Mouse (Mus musculus) kidney, adult 18-20 months (tissue): ENCODE measurements around the gene Ifi202b.
"Not testable (repeated sequence)": the region's sequence is repeated elsewhere in the genome, so short reads cannot be mapped to it uniquely, and the experiment has no call there.

ENCODE experiments used
- DNase-seq: peaks from one replicate; pipeline ENCODE4 v3.0.0; 2021

The Ifi202b gene

GRCm38 (mm10) chr1:173982694-173983305 lies at the start of gene Ifi202b:
Gene Ifi202b (minus strand): TSS chr1:173982744.
- not testable (repeated sequence) for DNase-seq

DNA sequence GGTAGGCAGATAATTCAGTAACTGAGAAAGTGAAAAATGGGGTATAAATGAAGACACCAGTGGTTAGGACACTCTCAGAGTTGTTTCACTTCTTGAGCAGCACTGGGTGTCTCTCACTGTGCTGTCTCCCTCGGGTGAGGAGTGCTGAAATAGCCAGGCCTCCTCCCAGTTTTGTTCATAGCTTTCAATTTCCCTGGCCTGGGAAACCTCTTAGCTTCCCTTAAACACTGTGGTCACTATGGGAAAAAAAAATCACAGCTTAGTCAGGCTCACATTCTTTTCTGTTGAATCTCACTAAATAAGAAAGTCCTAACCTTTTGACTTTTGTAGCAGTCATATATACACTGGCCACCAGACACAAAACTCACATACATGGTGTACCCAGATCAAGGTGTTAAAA lies 49.2 kb upstream of the Ifi202b start, which contains the start of gene Ifi205:
Gene Ifi205, minus strand, starts transcription at position 113 of the 400 bp plus-strand sequence.
- DNase-seq: no peak

DNA sequence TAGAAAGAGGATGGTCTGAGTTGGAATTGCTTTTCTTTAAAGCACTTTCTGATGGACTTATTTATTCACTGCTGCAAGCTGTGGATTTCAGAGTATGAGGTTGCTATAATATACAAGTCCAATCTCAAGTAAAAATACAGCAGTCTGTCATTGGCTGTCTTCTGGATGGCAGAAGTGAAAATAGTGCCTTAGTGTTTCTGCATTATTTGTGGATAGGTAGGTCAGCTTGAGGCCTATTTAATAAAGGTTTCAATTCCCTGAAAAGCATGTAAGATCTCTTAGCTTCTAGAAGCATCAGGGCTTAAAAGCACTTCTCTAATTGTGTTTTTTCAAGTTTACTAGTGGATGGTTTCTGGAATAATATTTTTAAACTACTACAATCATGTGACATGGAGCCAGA lies 24.5 kb upstream of the Ifi202b start:
- not testable (repeated sequence) for DNase-seq

DNA sequence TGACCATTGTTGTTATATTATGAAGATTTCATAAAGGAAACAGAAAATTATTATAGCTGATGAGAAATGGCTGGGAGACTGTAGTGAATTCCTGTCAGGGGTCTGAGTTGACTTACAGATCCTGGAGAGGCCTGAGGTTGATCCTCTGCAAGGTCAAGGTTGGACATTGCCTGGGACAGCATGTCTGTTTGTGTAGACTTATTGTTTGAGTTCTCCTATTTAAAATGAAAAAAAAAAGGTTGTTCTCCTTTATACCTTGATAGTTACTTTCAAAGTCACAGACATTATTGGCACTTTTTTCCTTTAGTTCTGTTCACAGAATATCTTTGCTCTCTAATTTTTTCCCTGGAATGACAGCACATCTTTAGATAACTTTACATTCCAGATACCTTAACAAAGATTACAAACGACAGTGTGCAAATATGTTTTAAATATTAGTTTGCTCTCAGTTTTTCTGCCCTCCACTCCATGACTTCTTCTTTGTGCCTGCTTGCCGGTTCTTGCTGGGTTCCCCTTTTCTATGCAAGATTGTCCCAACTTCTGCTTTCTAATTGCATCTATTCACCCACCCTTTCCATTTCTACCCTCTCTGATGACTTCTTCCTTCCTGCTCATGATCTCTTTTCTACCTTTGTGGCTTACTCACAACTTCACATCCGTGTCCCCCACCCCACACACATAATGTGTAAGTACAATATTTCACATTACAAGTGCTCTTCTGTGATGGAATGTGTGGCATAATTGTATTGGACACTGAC lies 22.0 kb upstream of the Ifi202b start:
- DNase-seq: not testable (repeated sequence)

GRCm38 (mm10) chr1:173995003-173995402 lies 12.5 kb upstream of the Ifi202b start:
- DNase-seq: no peak

- not testable (repeated sequence) for DNase-seq
These were observed 1.5 kb downstream of the Ifi202b start for GRCm38 (mm10) chr1:173981038-173981437.

DNA sequence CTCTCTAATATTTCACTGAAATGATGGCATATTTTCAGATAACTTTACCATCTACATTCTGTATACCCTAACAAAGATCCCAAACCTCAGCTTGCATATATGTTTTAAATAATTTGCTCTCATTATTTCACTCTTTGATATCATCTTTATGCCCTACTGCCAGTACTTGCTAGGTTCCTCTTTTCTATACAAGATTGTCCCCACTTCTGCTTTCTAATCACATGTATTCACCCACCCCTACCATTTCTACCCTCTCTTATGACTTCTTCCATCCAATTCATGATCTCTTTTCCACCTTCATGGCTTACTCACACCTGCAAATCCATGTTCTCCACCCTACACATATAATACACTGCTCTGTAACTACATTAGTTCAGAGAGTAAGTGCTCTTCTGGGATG lies 4.9 kb downstream of the Ifi202b start:
- DNase-seq: no peak

GRCm38 (mm10) chr1:173973111-173973510 lies 9.4 kb downstream of the Ifi202b start:
- DNase-seq: no peak

GRCm38 (mm10) chr1:173961491-173961890 lies 21.1 kb downstream of the Ifi202b start:
- DNase-seq: not testable (repeated sequence)

DNA sequence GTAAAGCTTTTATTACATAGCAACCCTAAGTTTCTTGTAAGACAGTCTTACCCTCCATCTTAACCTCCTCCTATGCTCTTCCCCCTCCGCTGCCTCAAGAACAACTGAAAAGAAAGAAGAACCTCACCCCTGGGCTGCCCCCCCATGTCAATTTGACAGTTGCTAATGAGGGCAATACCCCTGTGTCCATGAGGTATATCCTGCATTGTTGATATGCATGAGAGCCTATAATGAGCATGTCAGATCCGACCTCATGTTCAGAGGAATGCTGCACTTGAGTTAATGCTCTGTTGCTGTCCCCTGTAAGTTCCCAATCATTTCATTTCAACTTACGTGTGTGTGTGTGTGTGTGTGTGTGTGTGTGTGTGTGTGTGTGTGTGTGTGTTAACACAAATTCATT lies 22.5 kb downstream of the Ifi202b start:
- DNase-seq: not testable (repeated sequence)

DNA sequence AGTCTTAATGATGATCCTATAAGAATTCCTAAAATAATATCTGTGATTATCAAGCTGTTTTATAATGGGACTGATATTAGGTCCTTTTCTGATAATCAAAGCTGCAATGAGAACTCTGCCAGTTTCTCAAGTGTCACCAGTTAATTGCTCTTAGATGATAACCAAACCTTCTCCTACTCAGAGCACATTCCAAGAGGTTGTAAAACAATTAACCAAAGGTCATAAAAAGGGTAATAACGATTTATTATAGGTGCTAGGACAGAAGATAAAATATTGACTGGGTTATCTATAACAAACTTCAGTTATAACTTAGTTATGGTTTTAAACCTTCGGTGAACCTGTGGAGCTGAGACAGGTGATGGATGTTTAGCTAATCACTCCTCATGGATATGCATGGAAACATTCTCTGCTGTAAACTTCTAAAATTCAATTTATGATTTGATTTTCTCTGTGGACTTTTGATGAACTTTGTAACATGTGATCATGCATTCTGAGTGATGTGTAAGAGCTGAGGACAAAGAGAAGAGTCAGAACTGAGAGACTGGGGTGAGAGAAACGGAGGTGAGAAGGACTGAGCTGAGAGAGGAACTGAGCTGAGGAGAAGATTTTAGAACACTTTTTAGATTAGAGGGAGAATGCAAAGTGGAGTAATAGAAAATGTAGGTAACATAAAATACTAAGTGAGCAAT lies 26.6 kb downstream of the Ifi202b start:
- DNase-seq: not testable (repeated sequence)

- DNase-seq: no peak
These were observed 27.3 kb downstream of the Ifi202b start for GRCm38 (mm10) chr1:173955071-173955796.

GRCm38 (mm10) chr1:173953563-173953962 lies 29.0 kb downstream of the Ifi202b start:
- no peak for DNase-seq

DNA sequence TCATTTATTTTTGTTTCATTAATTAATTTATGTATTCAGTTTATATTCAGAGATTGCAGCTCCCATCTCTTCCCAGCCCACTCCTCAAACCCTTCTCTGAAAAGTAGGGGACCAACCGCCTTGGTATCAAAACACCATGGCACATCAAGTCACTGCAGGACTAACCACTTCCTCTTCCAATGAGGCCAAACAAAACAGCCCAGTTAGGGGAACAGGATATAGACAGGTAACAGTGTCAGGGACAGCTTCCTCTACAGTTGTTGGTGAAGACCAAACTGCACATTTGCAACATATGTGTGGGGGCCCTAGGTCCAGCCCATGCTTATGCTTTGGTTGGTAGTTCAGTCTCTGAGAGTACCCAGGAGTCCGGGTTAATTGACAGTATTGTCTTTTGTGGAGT lies 33.5 kb downstream of the Ifi202b start:
- DNase-seq: not testable (repeated sequence)

DNA sequence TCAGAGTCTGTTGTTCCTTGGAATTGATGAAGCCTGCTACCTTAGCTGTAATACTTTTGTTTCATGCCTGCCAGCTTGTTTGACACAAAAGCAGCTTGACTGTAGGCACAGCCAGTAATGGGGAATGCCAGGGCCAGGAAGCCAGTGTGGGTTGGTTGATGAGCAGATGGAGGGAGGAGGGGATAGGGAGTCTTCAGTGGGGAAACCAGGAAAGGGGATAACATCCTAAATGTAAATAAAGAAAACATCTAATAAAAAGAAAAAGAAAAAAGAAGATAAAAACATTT lies 39.8 kb downstream of the Ifi202b start:
- not testable (repeated sequence) for DNase-seq

DNA sequence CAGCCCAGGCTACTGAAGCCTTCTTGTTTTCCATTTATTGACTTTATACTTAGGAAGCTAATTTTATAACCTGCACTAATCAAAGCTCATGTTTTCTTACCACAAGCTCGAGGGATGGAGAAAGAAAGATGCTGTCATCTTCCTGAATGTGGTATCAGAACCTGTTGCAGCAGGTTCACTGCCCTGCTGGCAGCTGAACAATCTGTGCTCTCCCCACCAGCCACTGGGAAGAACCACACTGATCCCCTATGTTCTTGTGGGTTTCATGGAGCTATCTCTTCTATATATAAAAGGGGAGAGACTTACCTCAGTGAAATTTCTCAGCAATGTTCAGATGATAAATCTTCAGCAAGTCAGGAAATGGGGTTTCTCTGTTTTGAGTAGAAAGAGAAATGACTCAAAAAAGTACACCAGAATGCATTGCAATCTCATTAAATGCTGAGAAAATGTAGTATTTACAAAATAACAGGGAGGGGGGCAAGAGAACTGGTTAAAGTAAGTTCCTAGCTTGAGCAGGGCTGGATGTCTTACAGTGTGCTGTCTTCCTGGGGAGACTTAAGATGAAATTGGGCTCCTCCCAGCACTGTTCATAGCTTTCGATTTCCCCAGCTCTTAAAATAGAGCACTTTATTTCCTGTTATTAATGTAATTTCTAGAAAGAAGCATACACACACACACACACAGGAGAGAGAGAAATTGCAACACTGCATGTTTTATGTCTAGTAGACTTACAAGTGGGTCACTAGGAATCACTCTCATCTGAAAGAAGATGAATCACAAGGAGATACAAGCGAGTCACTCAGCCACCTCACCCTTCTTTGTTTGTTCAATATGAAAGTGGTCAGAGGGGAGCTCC lies 40.4 kb downstream of the Ifi202b start, which contains the start of the genes Mndal and Ifi203:
Gene Mndal, minus strand, starts transcription at position 568 of the 856 bp plus-strand sequence.
Gene Ifi203, minus strand, starts transcription at position 749 of the 856 bp plus-strand sequence.
- DNase-seq: not testable (repeated sequence)

- DNase-seq: not testable (repeated sequence)
These were observed 41.0 kb downstream of the Ifi202b start for GRCm38 (mm10) chr1:173941522-173941921.

DNA sequence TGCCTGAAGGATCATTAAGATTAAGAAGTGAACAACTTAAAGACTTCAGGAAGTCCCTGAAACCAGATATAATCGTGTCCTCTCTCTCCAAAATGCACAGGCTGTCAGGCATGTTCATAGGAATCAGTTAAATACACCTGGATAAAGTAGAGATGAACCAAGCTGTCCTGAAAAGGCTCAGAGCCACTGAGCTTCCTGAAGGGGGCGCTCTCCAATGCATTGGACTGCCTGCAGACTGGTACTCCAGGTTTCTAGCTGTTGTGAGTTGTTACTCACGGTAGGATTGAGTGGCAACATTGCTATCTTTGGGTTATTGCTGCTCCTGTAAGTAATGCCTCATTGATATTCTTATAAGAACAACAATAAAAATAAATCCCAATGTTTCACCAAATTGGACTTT lies 63.3 kb downstream of the Ifi202b start:
- not testable (repeated sequence) for DNase-seq

- no peak for DNase-seq
These were observed 68.0 kb downstream of the Ifi202b start for GRCm38 (mm10) chr1:173914559-173914958.

DNA sequence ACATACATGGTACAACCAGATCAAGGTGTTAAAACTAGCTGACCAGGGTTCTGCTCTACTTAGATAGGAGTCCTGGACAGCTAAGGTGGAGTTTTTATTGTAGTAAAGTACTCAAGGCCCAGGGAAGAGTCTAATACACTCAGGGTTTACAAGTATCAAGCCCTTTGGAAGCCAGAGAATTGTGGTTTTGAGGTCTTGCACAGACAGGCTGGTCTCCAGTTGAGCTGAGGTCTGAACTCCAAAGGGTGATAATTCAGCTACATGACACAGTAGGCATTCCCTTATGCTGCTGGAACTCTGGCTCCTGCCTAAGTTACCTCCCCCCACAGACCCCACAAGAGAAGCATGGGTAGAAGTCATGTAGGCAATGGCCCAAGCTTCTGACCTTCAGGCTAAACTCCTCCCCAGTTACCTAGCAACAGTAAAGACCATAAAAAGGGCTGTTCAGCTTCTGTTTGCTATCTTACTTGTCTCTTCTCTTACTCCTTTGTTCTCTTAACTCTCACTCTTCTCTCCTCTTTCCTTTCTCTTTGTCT lies 69.2 kb downstream of the Ifi202b start:
- not testable (repeated sequence) for DNase-seq
